8 mouse cellular contexts compared by ENCODE assay signal in genomic region chr7:44895593-44896434, GRCm38 (mm10). TPM values are rescaled to one million over a fixed set of nuclear protein-coding genes. Genes with fewer than 3 reads are reported as not detected.
A peak's percentile ranks its signal among the peaks of the same experiment; 100 is the strongest.
DNase-seq lines count a peak whose midpoint lies in the region; ATAC-seq lines count a peak whose summit lies in the region.

TSS of gene Fuz (plus strand) at chr7:44896079.

- H3K27me3 ChIP-seq in hindbrain, embryonic 14.5 days (ENCODE audit: control insufficient read depth, insufficient read depth, low read length) = no peaks in the 10 kb centered on the region

- peak within 1 kb of the TSS; percentile 64 for H3K9ac ChIP-seq in hindbrain, embryonic 14.5 days

- peaks cover 46% of the 10 kb centered on the region for H3K4me1 ChIP-seq in hindbrain, embryonic 14.5 days (replicated peaks; ENCODE audit: control insufficient read depth, insufficient read depth, low read length)

- H3K36me3 ChIP-seq in hindbrain, embryonic 14.5 days (replicated peaks; ENCODE audit: control insufficient read depth, insufficient read depth) = peaks cover 21% of the 10 kb centered on the region

- ATAC-seq in hindbrain, embryonic 14.5 days (ENCODE audit: low FRiP score) = peak; percentile 78

- DNase-seq in R1 (ENCODE audit: low read depth, low spot score) = peak; percentile 99
- DNase-seq in cerebellum, postnatal 25 days = peak; percentile 89 to 93
- peak; percentile 80 to 82 for DNase-seq in frontal cortex, postnatal 25 days (ENCODE audit: low spot score in 2 of 2)
- peak; percentile 94 for DNase-seq in hindbrain, embryonic 14.5 days (ENCODE audit: low spot score)
- DNase-seq in layer of hippocampus, postnatal 36 days = peak; percentile 91 to 92
- DNase-seq in lung, postnatal 36 days = peak; percentile 96
- peak; percentile 99 for DNase-seq in retina, postnatal 1 day
- DNase-seq in urinary bladder, adult 18-20 months (ENCODE audit: low spot score in 2 of 2) = peak; percentile 78 to 88

- under 1% methylated on average over 34 of the region's 34 CpGs for WGBS in hindbrain, embryonic 14.5 days

- H3K9me3 ChIP-seq in hindbrain, embryonic 14.5 days (ENCODE audit: control insufficient read depth, low read length) = no peaks in the 10 kb centered on the region

- H3K4me2 ChIP-seq in hindbrain, embryonic 14.5 days (replicated peaks) = peak within 1 kb of the TSS; percentile 61

- H3K27ac ChIP-seq in hindbrain, embryonic 14.5 days = peak within 1 kb of the TSS; percentile 91

- H3K4me3 ChIP-seq in hindbrain, embryonic 14.5 days (replicated peaks; ENCODE audit: low read length) = peak within 1 kb of the TSS; percentile 51

RNA-seq across cellular contexts. Expression of gene Fuz, which starts in this region (rescaled TPM):
- polyA plus RNA-seq in hindbrain, embryonic 14.5 days (2014; fragmentation: Nextera tagmentation; extraction: Ambion mirVana) = 15.9 and 16.0 TPM in 2 replicates
- 10 to 100 TPM; 23.8 to 29.1 TPM for total RNA-seq in layer of hippocampus, postnatal 36 days (2021)

Comparison
In these comparisons a context has a peak if more than half of its experiments do, and no peak if none do; other contexts are left out.
1. Peak in every context shown above with its lines: DNase-seq, ATAC-seq, H3K4me3 ChIP-seq and H3K27ac ChIP-seq.